Mouse (Mus musculus) frontal cortex, adult (tissue): ENCODE measurements at regions not wholly inside any gene's neighbourhood (a gene's known extent, or its start where the extent isn't known, plus 50 kb on each side); places are given as distances from the start of the nearest gene placed in this dataset.
A peak's percentile ranks its signal among the peaks of the same experiment; 100 is the strongest.

Experiments used
- ATAC-seq: cut with Nextera tagmentation; 2 replicates; pipeline ENCODE4 v1.9.2; 2017; ENCODE audit warnings: mild to moderate bottlenecking, moderate library complexity, mixed read lengths; ENCODE audit not compliant: low TSS enrichment

GRCm38 (mm10) chr1:111754263-111754857 is 110.4 kb downstream of the Dsel start:
- ATAC-seq, result peak; percentile 82
